Mouse (Mus musculus): ENCODE results near the gene Ssu72.

- TF ChIP-seq ZKSCAN1 (IDR thresholded peaks at IDR 0.05; ENCODE audit: low read depth, low read length) (no peak), CTCF (IDR thresholded peaks at IDR 0.05 in 2 of 3, conservative IDR thresholded peaks at IDR 0.05 in 1 of 3; ENCODE audit: control insufficient read depth in 1 of 3, insufficient read depth in 1 of 3, low read depth in 2 of 3, low read length in 3 of 3, poor library complexity in 1 of 3, severe bottlenecking in 1 of 3) (no peak)
These were observed 70.6 kb downstream of the Ssu72 start for GRCm38 (mm10) chr4:155774971-155775740.

Measured in MEL (cell line).